Mouse (Mus musculus) cerebellum, postnatal 25 days (tissue): ENCODE data around the gene Avl9.

Experiments used
- DNase-seq, 2 experiments: peaks; one replicate each; pipeline ENCODE4 v3.0.0; 2021; ENCODE audit warnings: mixed read lengths in 2 of 2

Gene Avl9

DNA sequence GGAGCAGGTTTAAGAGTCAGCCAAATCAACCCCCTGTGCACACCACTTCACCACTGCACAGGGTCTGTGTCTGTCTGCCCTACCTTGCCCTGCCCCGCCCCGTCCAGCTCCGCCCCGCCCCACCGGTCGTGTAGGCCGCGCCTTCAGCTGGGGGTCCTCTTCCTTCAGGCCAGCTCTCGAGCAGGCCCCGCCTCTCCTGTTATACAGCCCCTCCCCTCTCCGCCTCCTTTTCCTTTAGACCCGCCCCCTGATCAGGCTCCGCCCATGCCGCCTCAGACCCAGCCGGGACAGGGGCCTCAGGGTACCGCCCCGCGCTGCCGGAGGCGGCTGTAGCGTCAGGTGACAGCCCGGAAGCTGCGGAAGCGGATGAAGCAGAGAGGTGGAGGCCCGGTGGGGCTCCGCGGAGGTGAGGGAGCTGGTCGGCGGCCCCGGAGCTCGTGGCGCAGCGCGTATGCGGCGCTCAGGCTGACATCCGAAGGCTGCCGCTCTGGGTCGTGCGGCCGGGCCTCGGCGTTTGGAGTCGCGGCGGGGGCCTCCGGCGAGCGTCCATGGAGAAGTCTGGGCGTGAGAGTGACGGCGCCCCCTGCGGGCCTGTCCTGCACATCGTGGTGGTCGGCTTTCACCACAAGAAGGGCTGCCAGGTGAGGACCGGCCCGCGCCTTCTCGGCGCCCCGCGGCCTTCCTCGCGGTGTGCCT, at the start of gene Avl9:
TSS of gene Avl9 (plus strand) at position 326 of the 696 bp plus-strand sequence.
- DNase-seq: peak; percentile 96 to 98

GRCm38 (mm10) chr6:56688238-56688637, 26.5 kb upstream of the Avl9 start:
- no peak for DNase-seq

DNA sequence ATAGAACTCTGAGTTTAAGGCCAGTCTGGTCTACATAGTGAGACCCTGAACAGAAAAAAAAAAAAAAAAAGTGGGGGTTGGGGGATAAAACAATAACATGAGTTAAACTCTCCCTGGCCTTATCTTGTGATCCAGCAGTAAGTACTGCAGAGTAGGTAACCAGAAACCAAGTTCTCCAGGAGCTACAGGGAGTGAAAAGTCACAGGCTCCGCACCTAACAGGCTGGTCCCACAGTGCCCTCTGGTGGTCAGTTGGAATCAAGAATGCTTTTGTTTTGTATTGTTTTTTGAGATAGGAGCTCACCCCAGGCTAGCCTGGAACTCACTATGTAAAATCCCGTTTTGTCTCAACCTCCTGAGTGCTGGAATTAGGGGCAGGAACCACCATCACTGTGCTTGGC, 23.5 kb upstream of the Avl9 start:
- DNase-seq: peak; percentile 43 to 78

DNA sequence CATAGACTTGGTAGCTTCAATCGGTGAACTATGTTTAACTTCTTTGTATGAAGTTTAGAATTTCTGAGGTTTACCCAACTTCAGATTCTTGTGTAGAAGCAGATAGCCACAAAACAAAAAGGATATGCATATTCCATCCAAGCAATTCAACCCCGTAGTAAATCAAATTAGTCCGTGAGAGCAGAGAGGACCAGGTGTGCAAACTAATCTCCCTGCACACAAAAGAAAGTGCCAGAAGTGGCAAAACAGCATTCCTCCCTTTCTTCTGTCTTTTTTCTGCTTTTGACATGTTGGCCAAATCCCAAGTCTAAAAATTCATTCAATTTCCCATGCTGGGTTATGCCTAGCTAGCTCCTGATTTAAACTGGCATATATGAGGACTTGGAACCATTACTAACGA, 22.3 kb upstream of the Avl9 start:
- DNase-seq: no peak

GRCm38 (mm10) chr6:56703931-56704900, 10.5 kb upstream of the Avl9 start, which contains the start of gene Lsm5:
Lsm5 (minus strand) TSS chr6:56704710.
- DNase-seq: peak; percentile 82 to 88

- no peak for DNase-seq
Measured at GRCm38 (mm10) chr6:56714186-56714573, 519 bp upstream of the Avl9 start.

DNA sequence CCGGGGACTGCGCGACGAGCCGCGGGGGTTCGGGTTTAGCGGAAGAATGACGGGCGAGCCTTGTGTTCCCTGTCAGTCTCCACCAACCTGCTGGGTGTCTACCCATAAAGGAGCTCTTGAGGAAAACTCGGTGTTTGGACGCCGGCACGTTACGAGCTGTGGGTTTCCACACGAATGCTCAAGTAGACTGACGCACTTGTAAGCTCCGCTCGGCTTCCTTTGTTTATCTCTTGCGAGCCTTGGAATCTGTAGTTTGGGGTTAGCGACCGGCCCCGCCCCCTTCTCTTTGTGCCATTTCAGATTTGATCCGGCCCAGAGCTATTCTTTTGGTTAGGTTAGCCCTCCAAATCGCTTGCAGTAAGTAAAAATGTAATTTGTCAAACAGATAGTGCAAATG, 569 bp downstream of the Avl9 start:
- no peak for DNase-seq

DNA sequence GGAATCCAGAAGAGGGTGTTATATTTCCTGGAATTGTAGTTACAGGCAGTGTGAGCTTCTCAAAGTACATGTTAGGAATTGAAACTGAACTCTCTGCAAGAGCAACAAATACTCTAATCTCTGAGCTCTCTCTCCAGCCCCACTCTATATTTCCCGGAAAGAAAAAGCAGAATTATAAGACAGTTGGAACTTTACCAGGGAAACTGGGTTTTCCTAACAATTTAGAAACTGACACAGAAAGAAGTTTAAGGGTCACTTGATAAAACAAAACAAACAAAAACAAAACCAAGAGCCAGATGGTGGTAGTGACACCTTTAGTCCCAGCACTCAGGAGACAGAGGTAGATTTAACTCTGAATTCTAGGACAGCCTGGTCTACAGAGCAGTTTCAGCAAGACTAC, 4.4 kb downstream of the Avl9 start:
- no peak for DNase-seq

DNA sequence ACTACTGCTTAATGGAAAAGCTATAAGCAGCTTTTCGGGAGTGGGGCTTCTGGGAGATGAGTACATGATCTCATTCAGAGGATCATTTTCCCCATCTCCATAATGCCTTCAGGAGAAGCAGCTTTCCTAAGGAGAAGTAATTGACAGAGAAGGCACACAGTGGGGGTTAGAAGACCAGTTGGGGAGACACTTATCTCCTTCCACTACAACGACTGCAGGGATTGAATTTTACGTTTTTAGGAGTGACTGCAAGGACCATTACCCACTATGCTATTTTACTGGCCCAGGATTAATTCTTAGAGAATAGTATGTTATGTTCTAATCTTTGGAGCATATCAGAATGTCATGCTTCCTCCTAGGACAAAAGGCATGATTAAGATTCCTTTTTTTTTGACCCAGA, 6.2 kb downstream of the Avl9 start:
- DNase-seq: no peak

DNA sequence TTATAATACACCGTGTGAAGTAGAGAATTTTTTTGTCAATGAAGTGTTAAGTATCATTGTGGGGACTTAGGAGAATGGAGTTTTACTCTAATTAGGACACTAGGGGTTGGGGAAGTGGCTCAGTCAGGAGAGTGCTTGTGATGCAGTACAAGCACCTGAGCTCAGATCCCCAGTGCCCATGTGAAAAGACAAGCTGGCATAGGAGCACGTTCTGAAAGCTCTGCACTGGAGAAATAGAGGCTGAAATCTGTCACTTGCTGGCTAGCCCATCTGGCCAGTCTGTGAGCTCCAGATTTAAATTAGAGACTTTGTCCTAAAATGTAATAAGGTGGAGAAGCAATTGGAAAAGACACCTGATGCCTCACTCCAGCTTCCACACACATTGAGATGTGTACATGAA, 17.8 kb downstream of the Avl9 start:
- peak in 1 of 2 experiments; percentile 20 for DNase-seq

- DNase-seq: no peak
Measured at GRCm38 (mm10) chr6:56745950-56746543, 31.3 kb downstream of the Avl9 start.

DNA sequence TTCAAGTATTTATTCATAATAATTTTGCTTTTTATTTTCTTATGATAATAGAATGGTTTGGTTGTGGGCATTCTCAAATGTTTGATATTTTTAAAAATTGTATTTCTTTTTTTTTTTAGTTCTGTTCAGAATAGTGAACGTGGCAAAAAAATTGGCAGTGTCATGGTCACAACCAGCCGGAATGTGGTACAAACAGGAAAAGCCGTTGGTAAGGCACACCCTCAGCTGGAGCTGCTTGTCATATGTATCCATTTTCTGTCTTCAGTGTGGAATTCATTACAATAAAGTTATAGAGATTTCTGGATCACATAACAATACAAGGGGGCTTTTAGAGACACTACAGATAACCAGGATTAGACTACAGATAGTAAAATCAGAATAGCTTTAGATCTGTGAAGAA, 39.0 kb downstream of the Avl9 start:
- no peak for DNase-seq

DNA sequence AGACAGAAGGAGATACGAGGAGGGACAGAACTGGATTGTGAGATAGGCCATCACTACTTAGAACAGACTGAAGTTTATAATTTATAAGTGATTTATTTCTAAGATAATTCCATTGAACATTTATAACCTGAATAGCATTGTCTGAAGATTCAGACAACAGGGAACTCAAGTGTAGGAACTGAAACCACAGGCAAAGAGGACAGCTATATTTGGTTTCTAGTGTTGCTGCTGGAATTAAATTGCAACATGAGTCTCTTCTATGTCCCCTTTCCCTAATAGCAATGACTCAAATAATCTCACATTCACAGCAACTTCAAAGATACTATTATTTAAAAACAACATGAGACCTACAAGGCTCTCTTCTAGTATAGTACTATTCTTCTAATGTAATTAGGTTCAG, 41.4 kb downstream of the Avl9 start:
- no peak for DNase-seq

DNA sequence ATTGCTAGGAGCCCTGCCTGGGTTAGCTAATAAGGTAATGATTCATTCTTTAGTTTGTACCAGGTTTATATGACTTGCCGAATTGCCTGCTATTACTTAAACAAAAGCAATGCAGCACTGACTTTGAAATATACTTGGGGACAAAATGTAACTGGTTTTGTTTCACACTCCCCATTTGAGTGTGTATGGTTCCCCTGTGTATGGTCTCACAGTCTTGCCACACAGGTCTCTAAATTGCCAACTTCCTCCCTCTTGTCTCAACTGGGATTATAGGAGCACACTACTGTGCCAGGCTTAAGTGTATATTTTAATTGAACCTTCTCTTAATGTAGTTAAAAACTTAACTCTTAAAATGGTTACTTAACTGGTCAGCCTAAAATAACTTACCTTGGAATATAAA, 44.6 kb downstream of the Avl9 start:
- DNase-seq: no peak

DNA sequence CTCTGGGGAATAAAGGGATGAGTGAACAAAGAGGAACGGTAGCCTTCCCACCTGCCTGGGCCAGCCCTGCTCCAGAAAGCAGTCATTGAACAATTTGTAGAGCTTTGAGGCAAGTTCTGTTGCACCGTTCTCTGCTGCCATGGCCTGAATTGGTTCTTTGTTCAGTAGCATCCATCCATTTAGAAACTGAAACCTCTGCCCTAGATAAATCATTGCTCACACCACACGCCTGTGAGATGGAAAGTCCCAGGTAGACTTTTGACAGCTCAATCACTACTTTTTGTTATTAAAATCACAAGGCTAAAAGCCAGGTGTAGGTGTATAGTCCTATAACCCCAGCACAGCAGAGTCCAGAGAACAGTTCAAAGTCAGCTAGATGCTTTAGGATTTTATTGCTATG, 50.6 kb downstream of the Avl9 start:
- no peak for DNase-seq

GRCm38 (mm10) chr6:56765696-56766095, 51.0 kb downstream of the Avl9 start:
- no peak for DNase-seq

- no peak for DNase-seq
Measured at GRCm38 (mm10) chr6:56775816-56776215, 61.1 kb downstream of the Avl9 start.

GRCm38 (mm10) chr6:56779636-56780035, 64.9 kb downstream of the Avl9 start:
- DNase-seq: no peak

DNA sequence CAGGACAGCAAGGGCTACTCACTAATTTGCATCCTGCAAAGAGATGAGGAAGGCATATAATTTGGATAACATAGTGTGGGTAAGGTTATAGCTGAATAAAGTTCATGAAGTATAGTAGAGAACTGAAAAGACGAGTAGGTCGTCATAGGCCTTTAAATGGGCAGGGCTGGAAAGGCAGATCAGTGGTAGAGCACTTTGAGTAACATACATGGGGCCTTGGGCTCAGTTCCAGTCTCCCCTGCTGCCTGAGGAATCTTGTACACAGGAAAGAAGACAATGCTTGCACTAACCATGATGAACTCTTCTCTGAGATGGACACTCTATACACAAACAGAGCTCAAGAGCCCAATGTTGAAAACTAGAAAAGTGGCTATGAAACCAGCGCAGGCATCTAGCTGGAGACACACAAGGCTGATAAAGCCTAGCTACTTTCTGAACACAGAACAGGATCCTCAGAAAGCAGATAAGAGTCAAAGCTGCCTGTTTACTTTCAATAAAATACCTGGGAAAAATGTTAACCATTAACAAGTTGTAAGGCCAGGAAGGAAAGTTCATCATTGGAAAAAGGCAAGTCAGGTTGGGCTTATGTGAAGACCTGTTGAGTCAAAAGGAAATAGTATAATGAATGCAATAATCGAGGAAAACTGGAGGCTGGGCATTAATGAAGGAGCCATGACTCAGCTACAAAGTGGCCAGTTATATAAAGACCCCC, 69.0 kb downstream of the Avl9 start:
- DNase-seq: no peak

GRCm38 (mm10) chr6:56785068-56785467, 70.4 kb downstream of the Avl9 start:
- no peak for DNase-seq

DNA sequence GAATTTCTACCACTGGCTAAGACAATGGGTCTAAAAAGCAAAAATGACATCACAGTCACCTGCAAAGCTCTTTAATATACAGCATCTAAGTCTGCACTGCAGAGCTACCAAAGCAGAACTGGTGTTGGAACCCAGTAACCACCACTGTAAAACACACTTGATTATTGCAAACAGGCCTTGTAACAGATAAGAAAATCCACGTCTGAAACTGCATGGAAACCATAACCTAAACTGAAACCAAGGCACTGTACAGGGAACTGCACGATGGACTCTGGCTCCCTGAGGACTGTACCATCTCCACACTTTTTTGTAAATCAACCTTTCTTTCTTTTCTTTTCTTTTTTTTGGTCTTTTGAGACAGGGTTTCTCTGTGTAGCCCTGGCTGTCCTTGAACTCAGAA, 73.0 kb downstream of the Avl9 start:
- DNase-seq: no peak

DNA sequence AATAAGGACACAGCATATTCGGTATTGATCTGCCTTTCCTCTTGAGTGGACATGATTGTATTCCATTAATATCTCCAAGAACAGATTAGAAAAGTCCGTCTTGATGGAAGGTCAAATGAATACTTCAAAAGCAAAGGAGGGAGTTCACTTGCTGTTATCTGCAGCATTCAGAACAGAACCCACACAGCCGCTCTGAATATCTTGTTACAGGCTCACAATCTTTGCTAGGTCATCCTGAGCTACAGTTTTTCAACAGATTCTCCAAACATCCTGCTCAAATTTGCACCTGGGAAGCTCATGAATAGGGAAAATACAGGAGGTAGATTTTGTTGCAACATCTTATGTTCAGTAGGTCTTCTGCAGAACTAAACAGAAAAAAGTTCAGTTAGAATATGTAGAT, 74.6 kb downstream of the Avl9 start:
- DNase-seq: no peak

DNA sequence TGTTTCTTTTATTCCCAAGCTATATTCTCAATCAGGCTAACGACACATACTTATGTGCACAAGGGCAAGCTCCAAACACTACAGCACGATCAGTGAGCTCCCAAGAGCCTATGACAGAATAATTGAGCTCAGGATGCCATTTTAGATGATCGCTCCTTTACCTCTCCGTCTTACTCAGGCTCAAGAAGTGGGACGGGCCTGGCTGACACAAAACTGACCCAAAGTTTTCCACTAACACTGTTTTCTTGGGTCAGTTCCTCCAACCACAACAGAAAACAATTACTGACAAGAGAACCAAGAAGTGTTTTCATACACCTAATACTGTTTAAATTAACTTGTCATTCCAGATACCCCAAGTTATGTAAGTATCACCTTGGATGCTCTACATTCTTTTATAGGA, 80.1 kb downstream of the Avl9 start:
- no peak for DNase-seq
